Mouse (Mus musculus) left cerebral cortex, postnatal 10 days (tissue): ENCODE measurements around the gene Orai1. TPM values are rescaled to one million over a fixed set of nuclear protein-coding genes. Genes with fewer than 3 reads are reported as not detected.
"Not testable (repeated sequence)": the region's sequence is repeated elsewhere in the genome, so short reads cannot be mapped to it uniquely, and the experiment has no call there.

Experiments
- DNase-seq, 2 experiments: peaks; one replicate each; pipeline ENCODE4 v3.0.0; 2021 to 2022; ENCODE audit warnings: low spot score in 2 of 2, mixed read lengths in 1 of 2; ENCODE audit errors: extremely low spot score in 1 of 2
- intact Hi-C: fragments of 180-260 bp; cut with DNase I; formaldehyde crosslinking; loops from one replicate; pipeline ENCODE4 v1.15.1; 2025
- total RNA-seq, 2 experiments: library from RNA; stranded (reverse); gene quantifications; 2 replicates each; pipeline ENCODE4 v1.2.3; 2021

The Orai1 gene
- total RNA-seq, 2 experiments from 2014 or later: 9.0 to 10.1 TPM

GRCm38 (mm10) chr5:123058251-123059102 is 43.6 kb downstream of the Orai1 start:
- intact Hi-C loops: no loop called here

GRCm38 (mm10) chr5:123059757-123060520 is 45.1 kb downstream of the Orai1 start:
- intact Hi-C loops: loop anchor here (5.0 kb wide), 1 partner anchor 72 kb away; the partner anchor contains the start of gene Rhof
- no peak for DNase-seq

More at GRCm38 (mm10) chr5:123058251-123059102, 43.6 kb downstream of the Orai1 start:
- no peak for DNase-seq

- DNase-seq: no peak
- intact Hi-C loops: loop anchor here (5.0 kb wide), 1 partner anchor 71 kb away; the partner anchor contains the start of gene Rhof
Observed at GRCm38 (mm10) chr5:123060706-123061401, 46.0 kb downstream of the Orai1 start.

GRCm38 (mm10) chr5:123061402-123061749 is 46.5 kb downstream of the Orai1 start:
- intact Hi-C loops: loop anchor here (5.0 kb wide), 1 partner anchor 71 kb away; the partner anchor contains the start of gene Rhof

GRCm38 (mm10) chr5:123063141-123063540 is 48.3 kb downstream of the Orai1 start:
- DNase-seq: no peak
- intact Hi-C loops: loop anchor here (5.0 kb wide), 1 partner anchor 69 kb away; the partner anchor contains the start of gene Rhof

More at GRCm38 (mm10) chr5:123061402-123061749, 46.5 kb downstream of the Orai1 start:
- DNase-seq: not testable (repeated sequence)

- peak; percentile 53 to 66 for DNase-seq
- intact Hi-C loops: loop anchor here (2.0 to 5.0 kb wide), 2 partner anchors 68 to 107 kb away; partner anchors contain the start of gene Rhof
Observed at GRCm38 (mm10) chr5:123064207-123064606, 49.3 kb downstream of the Orai1 start.

- intact Hi-C loops: loop anchor here (5.0 kb wide), 1 partner anchor 50 kb away; no protein-coding TSS in a partner anchor
Observed at GRCm38 (mm10) chr5:123067395-123067995, 52.6 kb downstream of the Orai1 start.

GRCm38 (mm10) chr5:123068115-123068514 is 53.2 kb downstream of the Orai1 start, which contains the start of gene Tmem120b:
TSS of gene Tmem120b (plus strand) at chr5:123068415.
- DNase-seq: no peak
- intact Hi-C loops: loop anchor here (5.0 kb wide), 1 partner anchor 49 kb away; no protein-coding TSS in a partner anchor

More at GRCm38 (mm10) chr5:123067395-123067995, 52.6 kb downstream of the Orai1 start:
- no peak for DNase-seq

GRCm38 (mm10) chr5:123068714-123069113 is 53.8 kb downstream of the Orai1 start:
- intact Hi-C loops: loop anchor here (5.0 kb wide), 1 partner anchor 49 kb away; no protein-coding TSS in a partner anchor
- DNase-seq: no peak

- DNase-seq: peak; percentile 88 to 95
- intact Hi-C loops: no loop called here
Observed at GRCm38 (mm10) chr5:123075576-123076418, 60.9 kb downstream of the Orai1 start.

- DNase-seq: no peak
- intact Hi-C loops: no loop called here
Observed at GRCm38 (mm10) chr5:123076419-123077281, 61.8 kb downstream of the Orai1 start.

- intact Hi-C loops: no loop called here
- no peak for DNase-seq
Observed at GRCm38 (mm10) chr5:123079568-123079967, 64.7 kb downstream of the Orai1 start.

- DNase-seq: no peak
- intact Hi-C loops: no loop called here
Observed at GRCm38 (mm10) chr5:123080041-123080440, 65.2 kb downstream of the Orai1 start.
